Mouse (Mus musculus): Measurements from ENCODE around the gene Spag5. TPM values are rescaled to one million over a fixed set of nuclear protein-coding genes. Genes with fewer than 3 reads are reported as not detected.

The Spag5 gene
- polyA plus RNA-seq (2014; fragmentation: Illumina TruSeq; extraction: RNeasy Lipid Tissue Mini Kit (QIAGEN cat#74804); ENCODE audit: insufficient read depth, low read depth, low replicate concordance) = 0.42 TPM

DNA sequence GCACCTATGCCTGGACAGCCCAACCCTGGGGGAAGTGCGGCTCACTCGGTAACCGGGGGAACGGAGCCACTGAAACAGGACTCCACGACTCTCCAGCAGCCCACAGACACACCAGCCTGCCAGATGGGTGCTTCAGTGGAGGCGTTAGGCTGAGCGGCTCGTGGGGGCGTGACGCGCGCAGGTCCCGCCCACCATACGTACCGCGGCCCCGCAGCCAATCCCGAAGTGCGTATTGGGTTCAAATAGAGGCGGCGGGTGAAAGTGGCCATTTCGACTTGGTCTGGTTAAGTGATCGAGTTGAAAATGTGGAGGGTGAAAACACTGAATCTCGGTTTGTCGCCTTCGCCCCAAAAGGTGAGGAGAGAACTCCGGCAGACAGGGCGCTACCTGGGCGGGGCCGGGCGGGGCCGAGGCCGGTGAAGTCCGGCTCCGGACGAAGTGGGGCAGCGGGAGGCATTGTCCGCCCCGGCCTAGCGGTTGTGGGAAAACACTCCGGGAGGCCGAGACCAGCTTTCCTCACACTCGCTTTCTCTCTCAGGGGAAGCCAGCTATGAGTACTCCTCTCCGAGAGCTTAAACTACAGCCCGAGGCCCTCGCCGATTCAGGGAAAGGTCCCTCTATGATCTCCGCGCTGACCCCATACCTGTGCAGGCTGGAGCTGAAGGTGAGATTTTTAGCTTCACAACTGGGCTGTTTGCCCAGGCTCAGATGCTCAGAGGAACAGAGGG lies at the start of gene Spag5:
TSS of gene Spag5 (plus strand) at position 173 of the 728 bp plus-strand sequence.

DNA sequence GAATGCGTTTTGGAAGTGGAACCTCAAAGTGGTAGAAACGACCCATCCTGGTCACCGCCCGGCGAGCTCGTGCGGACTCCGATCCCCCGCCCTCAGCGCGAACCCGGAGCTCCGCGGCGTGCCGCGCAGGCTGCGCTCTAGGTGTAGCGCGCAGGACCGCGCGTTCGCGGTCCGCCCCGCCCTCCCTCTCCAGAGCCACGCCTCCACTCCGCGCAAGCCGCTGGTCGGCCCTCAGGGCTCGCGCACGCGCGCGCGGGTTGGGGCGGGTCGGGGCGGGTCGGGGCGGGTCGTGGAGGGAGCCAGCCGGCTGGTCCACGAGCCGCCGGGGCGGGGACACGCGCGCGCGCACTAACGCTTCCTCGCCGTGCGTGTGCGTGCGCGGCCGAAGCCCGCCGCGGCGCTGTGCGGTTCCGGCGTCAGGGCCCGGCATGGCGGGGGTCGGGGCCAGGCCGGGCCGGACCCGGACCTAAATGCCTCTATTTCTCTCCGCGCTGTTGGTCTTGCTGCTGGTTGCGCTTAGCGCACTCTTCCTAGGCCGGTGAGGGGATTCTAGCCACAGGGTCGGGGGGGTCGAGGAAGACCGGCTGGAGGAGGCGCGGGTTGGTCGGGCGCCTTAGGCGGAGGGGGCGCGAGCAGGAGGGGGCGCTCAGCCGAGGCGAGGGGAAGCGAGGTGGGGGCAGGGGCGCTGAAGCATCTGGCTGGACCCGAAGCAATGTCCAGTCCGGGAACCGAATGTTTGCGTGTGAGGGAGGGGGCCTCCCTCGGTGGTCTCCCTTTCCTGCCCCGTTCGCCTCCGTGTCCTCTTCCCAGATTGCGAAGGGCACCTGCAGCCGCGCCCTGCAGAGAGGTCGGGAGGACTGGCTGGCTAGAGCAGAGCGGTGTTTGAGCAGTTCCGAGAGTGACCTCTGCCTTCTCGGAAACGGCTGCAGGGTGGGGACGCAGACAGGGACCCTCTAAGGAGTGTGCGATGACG lies 39.7 kb upstream of the Spag5 start, which contains the start of gene 2610507B11Rik:
TSS of gene 2610507B11Rik (plus strand) at position 373 of the 973 bp plus-strand sequence.

DNA sequence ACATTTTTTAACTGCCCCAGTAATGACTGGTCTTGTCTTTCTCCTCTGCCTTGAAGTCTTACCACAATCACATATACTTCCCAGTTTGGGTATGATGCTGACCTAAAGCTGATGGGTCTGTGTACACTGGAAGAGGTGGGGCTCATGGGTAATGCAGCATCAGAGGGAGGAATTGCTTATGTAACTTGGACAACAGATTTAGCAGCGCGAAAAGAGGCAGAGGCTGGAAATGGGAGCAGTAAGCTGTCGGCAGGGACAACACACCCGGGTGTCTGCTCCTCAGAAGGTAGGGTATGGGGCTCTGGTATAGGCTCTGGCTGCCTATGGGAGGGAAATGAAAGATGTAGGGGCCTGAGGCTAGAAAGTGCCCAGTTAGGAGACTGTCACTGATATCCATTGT lies 10.7 kb upstream of the Spag5 start, which contains the start of gene BC030499:
TSS of gene BC030499 (plus strand) at position 188 of the 400 bp plus-strand sequence.

DNA sequence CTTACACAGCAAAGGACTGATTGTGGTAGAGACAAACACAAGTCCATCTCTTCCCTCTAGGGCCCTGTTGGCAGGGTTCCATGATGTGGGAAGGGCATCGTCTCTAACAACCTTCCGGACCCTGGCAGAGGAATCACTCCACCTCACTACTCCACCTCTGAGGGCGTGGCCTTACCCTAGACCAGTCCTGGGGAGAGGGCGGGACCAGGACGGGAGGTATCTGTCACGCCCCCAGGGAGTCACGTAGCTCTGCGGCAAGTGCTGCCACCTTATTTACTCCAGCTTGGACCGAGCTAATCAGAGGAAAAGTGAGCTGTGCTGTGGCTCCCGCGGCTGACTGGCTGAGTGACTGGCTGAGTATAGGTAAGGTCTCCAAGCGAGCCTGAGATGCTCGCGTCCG lies 21.5 kb downstream of the Spag5 start, which contains the start of gene Aldoc:
TSS of gene Aldoc (plus strand) at position 109 of the 400 bp plus-strand sequence.

DNA sequence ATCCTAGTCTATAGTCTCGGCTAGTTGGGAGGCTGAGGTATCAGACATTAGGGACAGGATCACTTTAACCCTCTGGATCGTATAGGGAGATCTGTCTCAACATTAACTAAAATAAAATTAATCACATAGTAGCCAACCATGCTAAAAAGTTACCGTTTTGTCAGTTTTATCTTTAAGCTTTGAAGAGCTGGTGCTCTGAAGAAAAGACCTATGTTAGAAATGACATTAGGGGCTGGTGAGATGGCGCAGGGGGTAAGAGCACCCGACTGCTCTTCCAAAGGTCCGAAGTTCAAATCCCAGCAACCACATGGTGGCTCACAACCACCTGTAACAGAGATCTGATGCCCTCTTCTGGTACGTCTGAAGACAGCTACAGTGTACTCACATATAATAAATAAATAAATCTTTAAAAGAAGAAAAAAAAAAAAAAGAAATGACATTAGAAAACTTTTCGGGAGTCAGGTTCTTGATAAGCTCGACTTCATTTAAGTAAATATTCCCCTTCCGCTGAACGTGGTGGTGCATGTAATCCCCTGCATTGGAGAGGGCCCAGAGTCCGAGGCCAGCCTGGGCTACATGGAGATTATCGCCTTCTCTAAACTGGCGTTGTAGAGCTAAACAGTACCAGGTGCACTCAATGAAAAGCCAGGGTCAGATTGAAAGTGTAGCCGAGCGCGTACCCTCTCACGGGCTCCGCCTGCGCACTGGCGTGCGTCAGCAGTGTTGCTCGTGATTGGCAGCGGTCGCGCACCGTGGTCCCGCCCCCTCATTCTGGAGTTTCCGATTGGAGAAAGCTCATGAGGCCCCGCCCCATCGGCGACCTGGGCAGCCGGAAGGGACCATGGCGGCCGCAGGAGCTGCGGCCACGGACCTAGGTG lies 26.5 kb downstream of the Spag5 start, which contains the start of gene Pigs:
TSS of gene Pigs (plus strand) at position 782 of the 878 bp plus-strand sequence.

DNA sequence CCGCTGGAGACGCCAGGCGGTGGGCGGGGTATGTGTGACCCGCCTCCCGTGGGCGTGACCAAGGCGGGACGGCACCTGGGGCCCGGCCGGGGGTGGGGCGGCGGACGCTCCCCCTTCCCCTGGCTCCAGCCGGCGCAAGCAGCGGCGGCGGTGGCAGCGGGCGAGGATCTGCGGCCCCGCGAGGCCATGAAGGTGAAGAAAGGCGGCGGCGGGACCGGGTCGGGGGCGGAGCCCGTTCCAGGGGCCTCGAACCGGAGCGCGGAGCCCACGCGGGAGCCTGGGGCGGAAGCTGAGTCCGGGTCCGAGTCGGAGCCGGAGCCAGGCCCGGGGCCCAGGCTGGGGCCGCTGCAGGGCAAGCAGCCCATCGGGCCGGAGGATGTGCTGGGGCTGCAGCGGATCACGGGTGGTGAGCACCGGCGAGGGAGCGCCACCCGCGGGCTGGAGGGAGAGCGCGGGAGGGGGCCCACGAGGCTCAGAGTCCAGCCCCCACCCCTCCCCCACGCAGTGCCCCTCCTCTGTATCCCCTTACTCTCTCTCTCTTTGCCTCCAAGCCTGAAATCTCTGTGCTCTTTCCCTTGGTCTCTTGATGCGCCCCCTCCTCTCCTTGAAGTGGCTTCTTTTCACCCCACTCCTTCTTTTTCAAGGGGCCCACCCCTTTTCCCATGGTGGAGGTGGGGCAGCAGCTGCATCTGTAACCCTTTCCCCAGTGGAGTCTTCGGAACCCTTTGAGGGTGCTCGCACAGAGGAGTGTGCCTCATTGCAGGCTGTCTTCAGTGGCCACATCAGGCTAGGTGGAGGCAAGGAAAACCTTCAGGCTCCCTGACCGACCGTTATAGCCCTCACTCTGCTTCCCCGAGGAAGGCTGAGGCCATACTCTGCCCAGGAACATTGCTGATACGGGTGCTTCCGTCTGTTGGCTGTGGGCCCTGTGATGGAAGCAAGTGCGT lies 42.3 kb downstream of the Spag5 start, which contains the start of gene Unc119:
TSS of gene Unc119 (plus strand) at position 102 of the 947 bp plus-strand sequence.

Other genes with a start within 250 kb of the Spag5 start
- 11.6 TPM for gene Eral1, start 221.1 kb upstream of the Spag5 start, polyA plus RNA-seq (2014; fragmentation: Illumina TruSeq; extraction: RNeasy Lipid Tissue Mini Kit (QIAGEN cat#74804); ENCODE audit: insufficient read depth, low read depth, low replicate concordance)
- 5.8 TPM for gene Fam222b, start 206.9 kb upstream of the Spag5 start, polyA plus RNA-seq (2014; fragmentation: Illumina TruSeq; extraction: RNeasy Lipid Tissue Mini Kit (QIAGEN cat#74804); ENCODE audit: insufficient read depth, low read depth, low replicate concordance)
- 10.4 TPM for gene Traf4, start 135.9 kb upstream of the Spag5 start, polyA plus RNA-seq (2014; fragmentation: Illumina TruSeq; extraction: RNeasy Lipid Tissue Mini Kit (QIAGEN cat#74804); ENCODE audit: insufficient read depth, low read depth, low replicate concordance)
- 6.4 TPM for gene Nek8, start 124.9 kb upstream of the Spag5 start, polyA plus RNA-seq (2014; fragmentation: Illumina TruSeq; extraction: RNeasy Lipid Tissue Mini Kit (QIAGEN cat#74804); ENCODE audit: insufficient read depth, low read depth, low replicate concordance)
- gene Tlcd1, start 124.8 kb upstream of the Spag5 start, polyA plus RNA-seq (2014; fragmentation: Illumina TruSeq; extraction: RNeasy Lipid Tissue Mini Kit (QIAGEN cat#74804); ENCODE audit: insufficient read depth, low read depth, low replicate concordance) = 10.2 TPM
- gene Rpl23a, start 117.9 kb upstream of the Spag5 start, polyA plus RNA-seq (2014; fragmentation: Illumina TruSeq; extraction: RNeasy Lipid Tissue Mini Kit (QIAGEN cat#74804); ENCODE audit: insufficient read depth, low read depth, low replicate concordance) = 2,050 TPM
- 29.1 TPM for gene Rab34, start 113.1 kb upstream of the Spag5 start, polyA plus RNA-seq (2014; fragmentation: Illumina TruSeq; extraction: RNeasy Lipid Tissue Mini Kit (QIAGEN cat#74804); ENCODE audit: insufficient read depth, low read depth, low replicate concordance)
- gene Proca1, start 108.1 kb upstream of the Spag5 start, polyA plus RNA-seq (2014; fragmentation: Illumina TruSeq; extraction: RNeasy Lipid Tissue Mini Kit (QIAGEN cat#74804); ENCODE audit: insufficient read depth, low read depth, low replicate concordance) = 6.4 TPM
- 85.1 TPM for gene Sdf2, start 55.8 kb upstream of the Spag5 start, polyA plus RNA-seq (2014; fragmentation: Illumina TruSeq; extraction: RNeasy Lipid Tissue Mini Kit (QIAGEN cat#74804); ENCODE audit: insufficient read depth, low read depth, low replicate concordance)
- gene Supt6, start 55.5 kb upstream of the Spag5 start, polyA plus RNA-seq (2014; fragmentation: Illumina TruSeq; extraction: RNeasy Lipid Tissue Mini Kit (QIAGEN cat#74804); ENCODE audit: insufficient read depth, low read depth, low replicate concordance) = 17.9 TPM
- gene 2610507B11Rik, start 39.8 kb upstream of the Spag5 start, polyA plus RNA-seq (2014; fragmentation: Illumina TruSeq; extraction: RNeasy Lipid Tissue Mini Kit (QIAGEN cat#74804); ENCODE audit: insufficient read depth, low read depth, low replicate concordance) = 32.5 TPM
- gene BC030499, start 10.7 kb upstream of the Spag5 start, polyA plus RNA-seq (2014; fragmentation: Illumina TruSeq; extraction: RNeasy Lipid Tissue Mini Kit (QIAGEN cat#74804); ENCODE audit: insufficient read depth, low read depth, low replicate concordance) = not detected
- gene Aldoc, start 21.4 kb downstream of the Spag5 start, polyA plus RNA-seq (2014; fragmentation: Illumina TruSeq; extraction: RNeasy Lipid Tissue Mini Kit (QIAGEN cat#74804); ENCODE audit: insufficient read depth, low read depth, low replicate concordance) = 6.4 TPM
- 24.9 TPM for gene Pigs, start 26.9 kb downstream of the Spag5 start, polyA plus RNA-seq (2014; fragmentation: Illumina TruSeq; extraction: RNeasy Lipid Tissue Mini Kit (QIAGEN cat#74804); ENCODE audit: insufficient read depth, low read depth, low replicate concordance)
- 40.3 TPM for gene Unc119, start 42.0 kb downstream of the Spag5 start, polyA plus RNA-seq (2014; fragmentation: Illumina TruSeq; extraction: RNeasy Lipid Tissue Mini Kit (QIAGEN cat#74804); ENCODE audit: insufficient read depth, low read depth, low replicate concordance)
- not detected for gene Foxn1, start 85.0 kb downstream of the Spag5 start, polyA plus RNA-seq (2014; fragmentation: Illumina TruSeq; extraction: RNeasy Lipid Tissue Mini Kit (QIAGEN cat#74804); ENCODE audit: insufficient read depth, low read depth, low replicate concordance)
- gene Slc13a2, start 120.7 kb downstream of the Spag5 start, polyA plus RNA-seq (2014; fragmentation: Illumina TruSeq; extraction: RNeasy Lipid Tissue Mini Kit (QIAGEN cat#74804); ENCODE audit: insufficient read depth, low read depth, low replicate concordance) = 0.40 TPM
- gene Slc46a1, start 164.2 kb downstream of the Spag5 start, polyA plus RNA-seq (2014; fragmentation: Illumina TruSeq; extraction: RNeasy Lipid Tissue Mini Kit (QIAGEN cat#74804); ENCODE audit: insufficient read depth, low read depth, low replicate concordance) = 4.6 TPM
- 0.06 TPM for gene Sarm1, start 196.2 kb downstream of the Spag5 start, polyA plus RNA-seq (2014; fragmentation: Illumina TruSeq; extraction: RNeasy Lipid Tissue Mini Kit (QIAGEN cat#74804); ENCODE audit: insufficient read depth, low read depth, low replicate concordance)
- gene Vtn, start 197.6 kb downstream of the Spag5 start, polyA plus RNA-seq (2014; fragmentation: Illumina TruSeq; extraction: RNeasy Lipid Tissue Mini Kit (QIAGEN cat#74804); ENCODE audit: insufficient read depth, low read depth, low replicate concordance) = 18.2 TPM
- gene Sebox, start 201.9 kb downstream of the Spag5 start, polyA plus RNA-seq (2014; fragmentation: Illumina TruSeq; extraction: RNeasy Lipid Tissue Mini Kit (QIAGEN cat#74804); ENCODE audit: insufficient read depth, low read depth, low replicate concordance) = not detected
- 20.9 TPM for gene Tmem199, start 210.6 kb downstream of the Spag5 start, polyA plus RNA-seq (2014; fragmentation: Illumina TruSeq; extraction: RNeasy Lipid Tissue Mini Kit (QIAGEN cat#74804); ENCODE audit: insufficient read depth, low read depth, low replicate concordance)
- 45.2 TPM for gene Poldip2, start 210.7 kb downstream of the Spag5 start, polyA plus RNA-seq (2014; fragmentation: Illumina TruSeq; extraction: RNeasy Lipid Tissue Mini Kit (QIAGEN cat#74804); ENCODE audit: insufficient read depth, low read depth, low replicate concordance)
- gene Tnfaip1, start 234.8 kb downstream of the Spag5 start, polyA plus RNA-seq (2014; fragmentation: Illumina TruSeq; extraction: RNeasy Lipid Tissue Mini Kit (QIAGEN cat#74804); ENCODE audit: insufficient read depth, low read depth, low replicate concordance) = 46.8 TPM
- 146 TPM for gene Ift20, start 234.8 kb downstream of the Spag5 start, polyA plus RNA-seq (2014; fragmentation: Illumina TruSeq; extraction: RNeasy Lipid Tissue Mini Kit (QIAGEN cat#74804); ENCODE audit: insufficient read depth, low read depth, low replicate concordance)
- 33.8 TPM for gene Tmem97, start 249.2 kb downstream of the Spag5 start, polyA plus RNA-seq (2014; fragmentation: Illumina TruSeq; extraction: RNeasy Lipid Tissue Mini Kit (QIAGEN cat#74804); ENCODE audit: insufficient read depth, low read depth, low replicate concordance)